Mouse (Mus musculus) bone marrow, adult 2 months (tissue): ENCODE results near the gene Gm20403. TPM values are rescaled to one million over a fixed set of nuclear protein-coding genes. Genes with fewer than 3 reads are reported as not detected.

Source experiments
- H3K27ac ChIP-seq: fragments of 200-500 bp; 2 replicates; pipeline ENCODE4 v1.5.1; 2012; ENCODE audit warnings: low read depth, mild to moderate bottlenecking, control low read depth, inconsistent platforms, low read length; ENCODE audit not compliant: control insufficient read depth, poor library complexity, insufficient read depth
- H3K4me1 ChIP-seq: fragments of 200-500 bp; 2 replicates; pipeline ENCODE4 v1.6.1; 2011; ENCODE audit warnings: low read length; ENCODE audit not compliant: control insufficient read depth, insufficient read depth
- H3K4me3 ChIP-seq: fragments of 200-500 bp; replicated peaks from 2 replicates; pipeline ENCODE3; 2011; ENCODE audit warnings: mild to moderate bottlenecking, low read depth, low read length, control low read depth; ENCODE audit not compliant: control insufficient read depth
- CTCF ChIP-seq: fragments of 200-500 bp; IDR thresholded peaks from 2 replicates; pipeline ENCODE4 v1.5.1; 2011; ENCODE audit warnings: low read length, control low read depth; ENCODE audit not compliant: control insufficient read depth, insufficient read depth
- POLR2A ChIP-seq: fragments of 200-500 bp; IDR thresholded peaks from 2 replicates; pipeline ENCODE4 v1.6.1; 2011; ENCODE audit warnings: low read depth, mild to moderate bottlenecking, control low read depth, low read length, borderline replicate concordance; ENCODE audit not compliant: control insufficient read depth
- WGBS: fragments of 180-500 bp; shearing (Covaris S2); methylation state at CpG from one replicate; pipeline ENCODE4 v1.1.7; 2018; 5-methylcytosine and 5-hydroxymethylcytosine counted together
- polyA plus RNA-seq: library from polyadenylated mRNA; stranded (reverse); fragments of >200 nt; gene quantifications from 2 replicates; pipeline ENCODE4 v1.2.4, GENCODE M21; 2011; ENCODE audit warnings: low replicate concordance; ENCODE audit not compliant: missing spikeins, insufficient read depth, insufficient read length

Gm20403 gene
- not detected in 2 replicates for polyA plus RNA-seq

DNA sequence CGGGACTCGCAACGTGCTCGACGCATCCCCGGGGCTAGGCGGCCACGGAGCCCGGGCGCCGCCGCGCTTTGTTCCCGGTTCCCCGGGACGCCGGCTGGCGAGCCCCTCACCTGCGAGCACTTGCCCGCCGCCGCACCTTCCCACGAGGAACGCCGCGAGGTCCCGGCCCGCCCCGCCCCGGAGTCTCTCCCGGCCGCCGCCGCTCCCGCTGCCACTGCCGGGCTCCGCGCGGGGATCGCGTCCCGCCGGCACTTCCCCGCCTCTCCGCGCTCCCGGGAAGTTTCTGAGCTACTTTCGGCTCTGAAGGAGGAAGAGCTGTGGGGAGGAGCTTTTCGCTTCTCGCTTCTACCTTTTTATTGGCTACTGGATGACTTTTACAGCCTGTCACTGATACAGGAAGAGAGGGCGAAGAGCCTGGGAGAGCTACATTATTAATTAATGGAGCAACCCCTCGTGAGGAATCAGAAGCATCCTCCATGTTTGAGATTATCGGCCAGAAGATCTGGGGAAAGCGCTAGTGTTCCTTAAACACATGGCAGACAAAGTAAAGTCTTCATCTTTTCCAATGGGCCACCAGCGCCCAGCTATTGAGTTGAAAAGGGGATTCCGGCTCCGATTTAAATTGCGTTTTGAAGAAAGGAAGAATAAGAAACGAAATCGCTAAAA, at the start of gene Gm20403:
Gene Gm20403, minus strand, starts transcription at position 478 of the 666 bp plus-strand sequence.
- TF ChIP-seq POLR2A = peak; percentile 80; the same call in 1 of the 2 replicates
- no peak for TF ChIP-seq CTCF
- WGBS = under 1% methylated on average over 59 of the region's 60 CpGs
- H3K4me3 ChIP-seq = peak within 1 kb of the TSS; percentile 80
- peaks cover 1% of the 10 kb centered on the region; the same call in 1 of the 2 replicates for H3K4me1 ChIP-seq
- peak within 1 kb of the TSS; percentile 99 for H3K27ac ChIP-seq

DNA sequence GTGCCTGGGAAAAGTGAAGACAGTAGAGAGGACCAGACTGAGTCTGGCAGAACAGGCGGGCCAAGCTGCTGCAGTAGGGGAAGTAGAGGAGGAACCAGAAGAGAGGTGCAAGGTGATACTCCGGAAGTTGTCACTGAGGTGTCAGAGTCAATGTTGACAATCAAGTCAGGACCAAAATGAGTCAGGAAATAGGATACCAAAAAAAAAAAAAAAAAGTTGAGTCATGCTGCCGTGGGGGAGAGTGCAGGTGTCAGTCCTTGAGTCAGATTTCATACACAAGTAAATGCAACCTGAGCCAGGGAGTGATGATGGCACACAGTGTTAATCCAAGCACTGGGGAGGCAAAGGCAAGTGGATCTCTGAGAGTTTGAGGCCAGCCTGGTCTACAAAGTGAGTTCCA, 40.8 kb upstream of the Gm20403 start:
- WGBS = 7% methylated on average over 3 of the region's 3 CpGs
- TF ChIP-seq CTCF (no peak), POLR2A (no peak)
- no peak overlapping the region for H3K27ac ChIP-seq
- no peaks in the 10 kb centered on the region; the same call in 1 of the 2 replicates for H3K4me1 ChIP-seq
- no peak overlapping the region for H3K4me3 ChIP-seq

GRCm38 (mm10) chr12:55023284-55023683, 37.0 kb upstream of the Gm20403 start:
- TF ChIP-seq POLR2A (no peak), CTCF (no peak)
- WGBS = 85% methylated on average over 2 of the region's 2 CpGs
- H3K27ac ChIP-seq = no peak overlapping the region
- H3K4me3 ChIP-seq = no peak overlapping the region
- H3K4me1 ChIP-seq = peaks cover 3% of the 10 kb centered on the region

- Histone ChIP-seq H3K4me1 (peaks cover 6% of the 10 kb centered on the region), H3K4me3 (peak overlapping the region; percentile 61), H3K27ac (peak overlapping the region; percentile 83)
- no peak for TF ChIP-seq CTCF
- no peak for TF ChIP-seq POLR2A
- 16% methylated on average over 7 of the region's 7 CpGs for WGBS
These were observed 33.1 kb upstream of the Gm20403 start for GRCm38 (mm10) chr12:55019421-55019877.

GRCm38 (mm10) chr12:55017119-55017721, 30.9 kb upstream of the Gm20403 start:
- no peak overlapping the region for H3K4me3 ChIP-seq
- H3K4me1 ChIP-seq = peaks cover 6% of the 10 kb centered on the region
- H3K27ac ChIP-seq = peak overlapping the region; percentile 56; the same call in 1 of the 2 replicates
- WGBS = 47% methylated on average over 9 of the region's 9 CpGs
- TF ChIP-seq POLR2A (no peak), CTCF (no peak)

- TF ChIP-seq POLR2A (no peak), CTCF (no peak)
- 29% methylated on average over 8 of the region's 8 CpGs for WGBS
- Histone ChIP-seq H3K4me1 (peaks cover 6% of the 10 kb centered on the region), H3K27ac (peak overlapping the region; percentile 56; the same call in 1 of the 2 replicates), H3K4me3 (no peak overlapping the region)
These were observed 30.2 kb upstream of the Gm20403 start for GRCm38 (mm10) chr12:55016339-55017118.

DNA sequence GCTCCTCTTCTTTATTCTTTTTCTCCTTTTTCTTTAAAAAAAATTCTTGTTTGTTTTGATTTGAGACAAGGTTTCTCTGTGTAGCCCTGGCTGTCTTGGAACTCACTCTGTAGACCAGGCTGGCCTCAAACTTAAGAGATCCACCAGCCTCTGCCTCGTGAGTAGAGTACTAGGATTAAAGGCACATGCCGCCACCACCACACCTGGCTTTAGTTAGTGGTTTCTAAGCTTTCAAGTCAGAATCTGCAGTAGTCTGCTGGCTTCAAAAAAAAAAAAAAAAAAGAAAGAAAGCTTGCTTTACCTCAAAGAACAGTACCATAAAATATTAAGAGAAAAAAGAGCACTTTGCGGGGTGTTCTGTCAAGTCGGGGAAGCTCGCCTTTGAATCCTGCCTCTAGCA, 29.1 kb upstream of the Gm20403 start:
- 82% methylated on average over 5 of the region's 5 CpGs for WGBS

More for the DNA sequence above, 29.1 kb upstream of the Gm20403 start:
- Histone ChIP-seq H3K27ac (no peak overlapping the region), H3K4me3 (no peak overlapping the region), H3K4me1 (peaks cover 6% of the 10 kb centered on the region)
- no peak for TF ChIP-seq CTCF
- TF ChIP-seq POLR2A = no peak
